Mouse (Mus musculus) frontal cortex, postnatal 14 days (tissue): ENCODE results near the gene Pcdh10.

Experiments
- DNase-seq, 2 experiments: peaks; one replicate each; pipeline ENCODE4 v3.0.0; 2022; ENCODE audit warnings: low spot score in 2 of 2

Pcdh10 gene

GRCm38 (mm10) chr3:45378145-45378544, at the start of gene Pcdh10:
Gene Pcdh10 (plus strand): TSS chr3:45378398.
- peak; percentile 98 to 99 for DNase-seq

GRCm38 (mm10) chr3:45355919-45356318, 22.3 kb upstream of the Pcdh10 start:
- DNase-seq, result no peak

- no peak for DNase-seq
These were observed 9.2 kb upstream of the Pcdh10 start for GRCm38 (mm10) chr3:45368952-45369351.

- DNase-seq, result peak; percentile 82 to 86
These were observed 2.3 kb upstream of the Pcdh10 start for GRCm38 (mm10) chr3:45375761-45376500.

GRCm38 (mm10) chr3:45376501-45377390, 1.5 kb upstream of the Pcdh10 start:
- peak; percentile 31 to 33 for DNase-seq

- DNase-seq, result peak; percentile 48 to 55
These were observed 703 bp upstream of the Pcdh10 start for GRCm38 (mm10) chr3:45377391-45377998.

- DNase-seq, result peak in 1 of 2 experiments; percentile 43
These were observed 1.4 kb downstream of the Pcdh10 start for GRCm38 (mm10) chr3:45379541-45379971.

GRCm38 (mm10) chr3:45379972-45380761, 2.0 kb downstream of the Pcdh10 start:
- DNase-seq, result peak; percentile 38 to 42

GRCm38 (mm10) chr3:45380811-45381761, 2.9 kb downstream of the Pcdh10 start:
- peak in 1 of 2 experiments; percentile 37 for DNase-seq

- no peak for DNase-seq
These were observed 4.0 kb downstream of the Pcdh10 start for GRCm38 (mm10) chr3:45382032-45382755.

- DNase-seq, result no peak
These were observed 5.6 kb downstream of the Pcdh10 start for GRCm38 (mm10) chr3:45383831-45384230.

- DNase-seq, result peak in 1 of 2 experiments; percentile 33
These were observed 6.8 kb downstream of the Pcdh10 start for GRCm38 (mm10) chr3:45385028-45385427.

GRCm38 (mm10) chr3:45385451-45385850, 7.3 kb downstream of the Pcdh10 start:
- DNase-seq, result no peak

GRCm38 (mm10) chr3:45386512-45386911, 8.3 kb downstream of the Pcdh10 start:
- DNase-seq, result no peak

GRCm38 (mm10) chr3:45397101-45397500, 18.9 kb downstream of the Pcdh10 start:
- DNase-seq, result no peak

GRCm38 (mm10) chr3:45403239-45403638, 25.0 kb downstream of the Pcdh10 start:
- DNase-seq, result no peak

- no peak for DNase-seq
These were observed 53.5 kb downstream of the Pcdh10 start for GRCm38 (mm10) chr3:45431691-45432090.

GRCm38 (mm10) chr3:45432172-45432765, 54.1 kb downstream of the Pcdh10 start:
- peak in 1 of 2 experiments; percentile 13 for DNase-seq
